Mouse (Mus musculus) small intestine, adult 2 months (tissue): Measurements from ENCODE around the gene Serp2.

Experiments
- CTCF ChIP-seq: fragments of 200-500 bp; IDR thresholded peaks from 2 replicates; pipeline ENCODE4 v1.5.1; 2012; ENCODE audit warnings: low read depth, mild to moderate bottlenecking, control low read depth, inconsistent platforms, low read length, moderate library complexity, mixed read lengths; ENCODE audit not compliant: insufficient replicate concordance, insufficient read length; ENCODE audit errors: extremely low read depth
- POLR2A ChIP-seq: fragments of 200-500 bp; IDR thresholded peaks from 2 replicates; pipeline ENCODE4 v1.6.1; 2012; ENCODE audit warnings: low read depth, mild to moderate bottlenecking, control low read depth, inconsistent platforms, low read length, moderate library complexity

DNA sequence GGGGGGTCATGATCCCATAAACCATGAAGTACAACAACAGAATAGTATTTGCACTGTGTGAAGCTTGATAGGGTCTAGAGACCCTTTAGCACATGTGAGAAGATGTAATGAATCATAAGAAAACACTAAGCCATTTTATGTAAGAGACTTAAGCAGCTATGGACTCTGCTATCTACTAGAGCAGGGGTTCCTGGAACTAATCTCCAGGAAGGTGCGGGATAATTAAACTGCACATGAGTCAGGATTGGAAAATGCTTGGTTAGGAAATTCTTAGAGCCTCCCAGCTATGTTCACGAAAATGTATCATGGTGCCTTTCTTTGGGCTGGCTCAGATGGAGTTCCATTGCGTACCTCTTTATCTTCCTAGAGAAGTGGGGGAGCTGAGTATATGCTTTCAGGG is 35.4 kb downstream of the Serp2 start:
- TF ChIP-seq POLR2A (no peak), CTCF (no peak)
